Mouse (Mus musculus): ENCODE measurements around the gene Gm20594. TPM values are rescaled to one million over a fixed set of nuclear protein-coding genes. Genes with fewer than 3 reads are reported as not detected.

Gene Gm20594
- not detected for total RNA-seq (2021)
- long read RNA-seq, experiment 1 = 0 reads
- long read RNA-seq, experiment 2 = 0 reads

DNA sequence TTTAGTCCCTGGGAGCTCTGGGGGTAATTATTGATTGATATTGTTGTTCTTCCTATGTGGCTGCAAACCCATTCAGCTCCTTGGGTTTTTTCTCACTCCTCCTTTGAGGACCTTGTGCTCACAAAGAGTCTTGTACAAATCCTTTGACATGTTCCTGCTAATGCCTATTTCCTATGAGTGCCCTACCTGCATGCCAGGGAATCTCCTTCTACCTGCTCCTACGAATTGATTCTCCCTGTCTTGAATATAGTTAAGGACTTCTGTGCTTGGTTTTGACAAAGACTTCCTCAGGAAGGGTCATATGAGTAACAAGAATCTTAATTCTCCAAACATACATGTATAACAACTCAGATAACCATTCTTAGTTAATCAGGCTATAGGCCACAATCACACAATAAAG, at the start of gene Gm20594:
Gene Gm20594 (plus strand): TSS at position 301 of the 400 bp plus-strand sequence.
- no peak for DNase-seq (ENCODE audit: low spot score in 2 of 2)

DNA sequence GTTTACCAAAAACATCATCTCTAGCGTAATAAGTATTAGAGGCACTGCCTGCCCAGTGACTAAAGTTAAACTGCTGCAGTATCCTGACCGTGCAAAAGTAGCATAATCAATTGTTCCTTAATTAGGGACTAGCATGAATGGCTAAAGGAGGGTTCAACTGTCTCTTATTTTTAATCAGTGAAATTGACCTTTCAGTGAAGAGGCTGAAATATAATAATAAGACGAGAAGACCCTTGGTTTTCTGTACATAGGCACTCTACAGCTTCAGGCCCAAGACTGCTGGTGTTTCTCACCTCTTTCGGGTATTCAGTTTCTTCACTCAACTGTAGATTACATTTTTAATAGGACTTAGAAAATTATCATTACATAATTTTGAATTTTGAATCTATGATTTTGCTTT, 398 bp downstream of the Gm20594 start:
- no peak for DNase-seq (ENCODE audit: low spot score in 2 of 2)

- DNase-seq (ENCODE audit: low spot score in 2 of 2) = no peak
These were observed 16.1 kb downstream of the Gm20594 start for GRCm38 (mm10) chr6:79833845-79834244.

GRCm38 (mm10) chr6:79846829-79847228, 29.1 kb downstream of the Gm20594 start:
- DNase-seq (ENCODE audit: low spot score in 2 of 2) = no peak

Other genes with a start within 250 kb of the Gm20594 start
- under 1 TPM; 0.86 to 0.98 TPM for gene Lrrtm4, start 201.0 kb downstream of the Gm20594 start, total RNA-seq (2021)

Data from gastrocnemius, postnatal 4 days (tissue).